Mouse (Mus musculus) liver, adult 2 months (tissue): ENCODE results near the gene Dpyd. TPM values are rescaled to one million over a fixed set of nuclear protein-coding genes. Genes with fewer than 3 reads are reported as not detected.

Experiments
- DNase-seq: peaks from one replicate; pipeline ENCODE4 v3.0.0-alpha.2; 2011; ENCODE audit warnings: low read depth, low spot score; ENCODE audit errors: extremely low read depth
- H3K27ac ChIP-seq: fragments of 200-500 bp; replicated peaks from 2 replicates; pipeline ENCODE4 v1.5.1; 2012; ENCODE audit warnings: low read depth, mild to moderate bottlenecking, control low read depth, inconsistent platforms, low read length; ENCODE audit not compliant: insufficient read depth
- H3K27me3 ChIP-seq: fragments of 200-500 bp; 2 replicates; pipeline ENCODE4 v1.6.1; 2012; ENCODE audit warnings: mild to moderate bottlenecking, moderate library complexity, low read length, inconsistent platforms; ENCODE audit not compliant: control insufficient read depth, insufficient read depth
- H3K36me3 ChIP-seq: fragments of 200-500 bp; 2 replicates; pipeline ENCODE4 v1.6.1; 2012; ENCODE audit warnings: low read length, inconsistent platforms; ENCODE audit not compliant: control insufficient read depth, insufficient read depth
- H3K4me1 ChIP-seq: fragments of 200-500 bp; 2 replicates; pipeline ENCODE4 v1.6.1; 2011; ENCODE audit warnings: low read length; ENCODE audit not compliant: control insufficient read depth, insufficient read depth
- H3K4me3 ChIP-seq: fragments of 200-500 bp; 2 replicates; pipeline ENCODE4 v1.5.1; 2011; ENCODE audit warnings: low read depth, mild to moderate bottlenecking, control low read depth, low read length, moderate library complexity; ENCODE audit not compliant: insufficient read depth
- H3K79me2 ChIP-seq: fragments of 200-500 bp; 2 replicates; pipeline ENCODE4 v1.6.1; 2012; ENCODE audit warnings: inconsistent platforms, mild to moderate bottlenecking, low read length, moderate library complexity; ENCODE audit not compliant: control insufficient read depth, insufficient read depth
- H3K9ac ChIP-seq: fragments of 200-500 bp; 2 replicates; pipeline ENCODE4 v1.6.1; 2012; ENCODE audit warnings: low read depth, mild to moderate bottlenecking, control low read depth, inconsistent platforms, low read length
- CTCF ChIP-seq: fragments of 200-500 bp; IDR thresholded peaks from 2 replicates; pipeline ENCODE4 v1.5.1; 2011; ENCODE audit warnings: low read depth, low read length, control low read depth
- POLR2A ChIP-seq: fragments of 200-500 bp; IDR thresholded peaks from 2 replicates; pipeline ENCODE4 v1.6.1; 2011; ENCODE audit warnings: low read length, control low read depth; ENCODE audit not compliant: insufficient read depth; ENCODE audit errors: extremely low read depth
- WGBS: fragments of 180-500 bp; shearing (Covaris S2); methylation state at CpG from one replicate; pipeline ENCODE4 v1.1.7; 2018; 5-methylcytosine and 5-hydroxymethylcytosine counted together
- polyA plus RNA-seq: library from polyadenylated mRNA; depleted of rRNA; stranded (reverse); fragments of >200 nt; gene quantifications from 2 replicates; pipeline ENCODE4 v1.2.3, GENCODE M21; 2012; rRNA removed
- total RNA-seq: library from RNA; depleted of rRNA; stranded (reverse); fragments of >200 nt; gene quantifications from 2 replicates; pipeline ENCODE4 v1.2.3, GENCODE M21; 2014; rRNA removed

The Dpyd gene
- total RNA-seq (468 and 470 TPM in 2 replicates), polyA plus RNA-seq (65.4 and 77.8 TPM in 2 replicates)

GRCm38 (mm10) chr3:118561554-118562310, at the start of gene Dpyd:
Gene Dpyd, plus strand, starts transcription at chr3:118562129.
- Histone ChIP-seq H3K36me3 (no peaks in the 10 kb centered on the region), H3K79me2 (peaks cover 9% of the 10 kb centered on the region; the same call in 1 of the 2 replicates), H3K9ac (peak within 1 kb of the TSS; percentile 94), H3K27me3 (no peaks in the 10 kb centered on the region), H3K27ac (peak within 1 kb of the TSS; percentile 85), H3K4me3 (peak within 1 kb of the TSS; percentile 85), H3K4me1 (peaks cover 10% of the 10 kb centered on the region)
- WGBS = 6% methylated on average over 19 of the region's 19 CpGs
- no peak for TF ChIP-seq CTCF
- peak; percentile 95 for TF ChIP-seq POLR2A
- peak; percentile 95 for DNase-seq

- Histone ChIP-seq H3K27me3 (no peaks in the 10 kb centered on the region), H3K9ac (no peak overlapping the region), H3K4me1 (no peaks in the 10 kb centered on the region), H3K27ac (no peak overlapping the region), H3K79me2 (no peaks in the 10 kb centered on the region), H3K4me3 (no peak overlapping the region), H3K36me3 (no peaks in the 10 kb centered on the region)
- no peak for DNase-seq
- TF ChIP-seq POLR2A (no peak), CTCF (no peak)
- 67% methylated on average over 2 of the region's 2 CpGs for WGBS
Measured at GRCm38 (mm10) chr3:118537676-118538075, 24.3 kb upstream of the Dpyd start.

- no peaks in the 10 kb centered on the region for H3K4me1 ChIP-seq
- 65% methylated on average over 6 of the region's 6 CpGs for WGBS
- no peak overlapping the region for H3K9ac ChIP-seq
- TF ChIP-seq POLR2A (no peak), CTCF (no peak)
- no peaks in the 10 kb centered on the region for H3K27me3 ChIP-seq
- no peak for DNase-seq
- H3K79me2 ChIP-seq = no peaks in the 10 kb centered on the region
- H3K36me3 ChIP-seq = no peaks in the 10 kb centered on the region
- H3K4me3 ChIP-seq = no peak overlapping the region
- no peak overlapping the region for H3K27ac ChIP-seq
Measured at GRCm38 (mm10) chr3:118541766-118542165, 20.2 kb upstream of the Dpyd start.

- H3K36me3 ChIP-seq = no peaks in the 10 kb centered on the region
- no peak for DNase-seq
- no peak for TF ChIP-seq CTCF
- TF ChIP-seq POLR2A = no peak
- no peak overlapping the region for H3K27ac ChIP-seq
- no peaks in the 10 kb centered on the region for H3K79me2 ChIP-seq
- H3K4me3 ChIP-seq = no peak overlapping the region
- no peaks in the 10 kb centered on the region for H3K27me3 ChIP-seq
- no peak overlapping the region for H3K9ac ChIP-seq
- 59% methylated on average over 4 of the region's 4 CpGs for WGBS
- H3K4me1 ChIP-seq = peaks cover 2% of the 10 kb centered on the region; the same call in 1 of the 2 replicates
Measured at GRCm38 (mm10) chr3:118547551-118548210, 14.2 kb upstream of the Dpyd start.

GRCm38 (mm10) chr3:118557605-118558004, 4.3 kb upstream of the Dpyd start:
- DNase-seq = peak; percentile 80
- TF ChIP-seq POLR2A = no peak
- no peak for TF ChIP-seq CTCF
- H3K4me3 ChIP-seq = no peak overlapping the region
- no peaks in the 10 kb centered on the region for H3K36me3 ChIP-seq
- WGBS = 15% methylated on average over 1 of the region's 1 CpGs
- H3K9ac ChIP-seq = no peak overlapping the region
- H3K27me3 ChIP-seq = no peaks in the 10 kb centered on the region
- peaks cover 10% of the 10 kb centered on the region for H3K4me1 ChIP-seq
- peak overlapping the region; percentile 26 for H3K27ac ChIP-seq
- H3K79me2 ChIP-seq = peaks cover 5% of the 10 kb centered on the region; the same call in 1 of the 2 replicates
